Mouse (Mus musculus) megakaryocyte, embryonic 14.5 days (primary cell): ENCODE measurements around the gene Prrt4. TPM values are rescaled to one million over a fixed set of nuclear protein-coding genes. Genes with fewer than 3 reads are reported as not detected.

Experiments used
- H3K27me3 ChIP-seq: replicated peaks from 2 replicates; pipeline ENCODE3; 2012; ENCODE audit warnings: inconsistent platforms
- H3K36me3 ChIP-seq: replicated peaks from 2 replicates; pipeline ENCODE3; 2012; ENCODE audit warnings: low read length, inconsistent platforms, mixed read lengths
- H3K4me1 ChIP-seq: 2 replicates; pipeline ENCODE4 v1.6.1; 2012; ENCODE audit warnings: inconsistent platforms
- H3K4me3 ChIP-seq: replicated peaks from 2 replicates; pipeline ENCODE3; 2012; ENCODE audit warnings: moderate library complexity, mild to moderate bottlenecking, inconsistent platforms
- H3K9me3 ChIP-seq: 2 replicates; pipeline ENCODE4 v1.6.1; 2012; ENCODE audit warnings: inconsistent platforms
- FLI1 ChIP-seq: IDR thresholded peaks from 2 replicates; pipeline ENCODE4 v1.6.1; 2012; ENCODE audit warnings: low read length, inconsistent platforms, mixed read lengths
- GATA1 ChIP-seq: IDR thresholded peaks from 3 replicates; pipeline ENCODE4 v1.6.1; 2012; ENCODE audit warnings: mixed read lengths, low read length, inconsistent platforms, borderline replicate concordance
- polyA plus RNA-seq: library from polyadenylated mRNA; stranded (reverse); fragments of >175 nt; gene quantifications from 2 replicates; pipeline ENCODE4 v1.2.3, GENCODE M21; 2012; ENCODE audit warnings: low replicate concordance; ENCODE audit not compliant: insufficient read depth

Prrt4 gene
- polyA plus RNA-seq, 1 experiment, result 36.9 TPM

DNA sequence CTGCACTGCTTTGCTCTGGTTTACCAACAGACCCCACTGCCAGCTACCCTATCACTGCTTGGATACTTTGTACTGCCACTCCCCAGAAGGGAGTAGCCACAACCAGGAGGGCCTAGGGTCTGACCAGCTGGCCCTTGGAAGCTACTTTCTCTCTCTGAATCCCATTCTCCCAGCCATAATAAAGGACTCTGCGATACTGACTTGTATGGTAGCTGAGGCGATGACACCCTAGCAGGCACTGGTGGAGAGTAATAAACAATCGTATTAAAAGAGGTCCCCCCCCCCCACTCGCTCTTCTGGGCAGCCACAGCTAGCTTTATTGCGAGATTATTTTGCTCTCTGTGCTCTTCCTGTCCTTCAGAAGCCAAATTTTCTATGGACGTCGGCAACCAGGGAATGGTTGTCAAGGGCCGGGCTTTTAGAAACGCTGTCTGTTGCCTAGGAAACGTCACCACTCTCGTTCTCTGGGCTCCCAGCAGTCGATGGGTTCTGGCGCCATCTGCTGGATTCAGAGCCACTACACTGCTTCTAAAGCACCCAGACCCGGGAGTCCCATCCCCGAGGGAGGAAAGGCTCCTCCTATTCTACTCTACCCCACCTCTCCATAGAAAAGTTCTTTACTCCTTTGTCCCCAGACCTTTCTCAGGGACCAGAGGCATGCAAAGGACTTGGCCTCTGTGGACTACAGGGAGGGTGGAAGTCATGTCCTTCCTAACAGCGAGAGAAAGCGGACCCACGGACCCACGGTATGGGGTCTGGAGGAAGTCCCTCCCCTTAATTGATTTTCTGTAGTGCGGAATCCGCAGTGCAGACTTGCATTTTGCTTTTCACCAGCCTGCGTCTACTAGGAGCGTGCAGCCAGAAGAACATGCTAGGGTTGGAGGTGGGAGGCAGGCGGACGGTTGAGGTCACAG lies 19.2 kb upstream of the Prrt4 start:
- Histone ChIP-seq H3K9me3 (no peaks in the 10 kb centered on the region), H3K4me3 (peak overlapping the region; percentile 62), H3K27me3 (peaks cover 64% of the 10 kb centered on the region), H3K36me3 (peaks cover 40% of the 10 kb centered on the region), H3K4me1 (peaks cover 55% of the 10 kb centered on the region)
- TF ChIP-seq GATA1 (no peak), FLI1 (no peak)

DNA sequence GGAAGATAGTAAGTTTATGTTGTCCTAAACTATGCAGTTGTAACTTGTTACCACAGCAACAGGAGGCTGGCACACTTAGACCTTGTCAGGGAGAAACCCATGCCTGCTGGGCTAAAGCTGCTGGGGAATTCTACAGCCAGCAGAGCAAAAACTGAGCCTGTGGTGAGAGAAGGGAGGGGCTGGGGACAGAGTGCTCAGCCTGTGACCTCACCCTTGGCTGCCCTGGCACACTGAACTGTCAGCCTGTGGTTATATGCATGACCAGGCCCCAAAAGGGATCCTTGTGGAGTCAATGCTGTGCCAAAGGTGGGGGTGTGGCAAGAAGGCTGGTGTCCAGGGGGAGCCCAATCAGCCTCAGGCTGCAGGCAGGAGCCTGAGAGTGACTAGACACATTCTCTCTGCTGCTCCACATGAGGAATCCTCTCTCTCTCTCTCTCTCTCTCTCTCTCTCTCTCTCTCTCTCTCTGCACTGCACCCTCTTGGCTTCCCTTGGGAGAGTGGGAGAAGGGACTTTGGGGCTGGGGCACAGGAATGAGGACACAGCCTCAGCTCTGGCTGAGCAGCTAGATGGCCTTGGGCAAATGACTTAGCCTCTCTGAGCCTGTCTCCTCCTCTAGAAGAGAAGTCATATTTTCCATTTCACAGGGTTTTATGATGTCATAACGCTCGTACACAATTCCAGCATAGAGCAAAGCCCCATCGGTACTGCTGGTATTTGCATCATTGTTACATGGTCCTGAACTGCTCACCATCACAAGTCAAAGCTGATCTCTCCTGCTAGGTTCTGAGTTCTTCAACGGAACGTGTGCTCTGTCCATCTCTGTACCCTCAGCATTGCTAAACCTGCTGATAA lies 16.7 kb upstream of the Prrt4 start:
- H3K4me3 ChIP-seq, result peak overlapping the region; percentile 42
- H3K4me1 ChIP-seq, result peaks cover 75% of the 10 kb centered on the region
- H3K36me3 ChIP-seq, result peaks cover 15% of the 10 kb centered on the region
- no peaks in the 10 kb centered on the region for H3K9me3 ChIP-seq
- peaks cover 89% of the 10 kb centered on the region for H3K27me3 ChIP-seq
- no peak for TF ChIP-seq GATA1
- TF ChIP-seq FLI1, result no peak

- Histone ChIP-seq H3K27me3 (peaks cover 90% of the 10 kb centered on the region), H3K36me3 (peaks cover 6% of the 10 kb centered on the region), H3K9me3 (no peaks in the 10 kb centered on the region), H3K4me3 (no peak overlapping the region), H3K4me1 (peaks cover 81% of the 10 kb centered on the region)
- no peak for TF ChIP-seq GATA1
- TF ChIP-seq FLI1, result no peak
Measured at GRCm38 (mm10) chr6:29195146-29195545, 15.8 kb upstream of the Prrt4 start.

DNA sequence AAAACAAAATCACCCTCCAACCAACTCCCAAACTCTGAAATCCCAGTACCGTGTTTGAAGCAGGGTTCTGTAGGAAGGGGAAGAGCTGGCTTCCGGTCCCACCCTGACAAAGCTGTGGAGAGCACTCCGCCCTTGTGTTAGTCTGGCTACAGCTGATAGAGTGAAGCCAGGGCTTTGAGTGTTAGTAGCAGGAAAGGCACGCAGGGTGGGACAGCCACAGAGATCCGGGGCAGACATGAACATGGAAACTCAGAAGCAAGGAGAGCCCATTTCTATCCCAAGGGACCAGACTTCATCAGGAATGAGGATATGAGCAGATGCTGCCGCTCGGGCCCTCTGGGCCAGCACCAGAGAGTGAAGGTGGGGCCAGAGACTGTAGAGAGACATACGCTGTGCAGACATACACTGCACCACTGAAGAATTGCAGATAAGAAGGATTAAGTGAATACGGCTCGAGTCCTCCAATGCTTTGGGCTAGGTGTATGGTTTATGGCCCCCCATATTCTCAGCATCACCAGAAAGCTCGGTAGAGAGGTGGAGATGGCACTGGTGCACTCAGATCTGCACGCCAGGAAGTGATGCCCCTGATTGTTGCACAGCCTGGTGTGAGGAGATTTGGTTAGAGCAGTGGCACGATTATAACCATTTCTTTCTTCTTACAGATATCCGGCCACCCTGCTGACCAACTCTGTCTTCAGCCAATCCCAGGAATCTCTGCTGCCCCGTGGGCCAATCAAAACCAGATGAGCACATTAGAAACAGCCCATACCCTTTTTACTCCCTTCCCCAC lies 14.8 kb upstream of the Prrt4 start:
- Histone ChIP-seq H3K27me3 (peaks cover 87% of the 10 kb centered on the region), H3K9me3 (no peaks in the 10 kb centered on the region), H3K4me3 (peak overlapping the region; percentile 64), H3K36me3 (no peaks in the 10 kb centered on the region), H3K4me1 (peaks cover 85% of the 10 kb centered on the region)
- no peak for TF ChIP-seq GATA1
- no peak for TF ChIP-seq FLI1

DNA sequence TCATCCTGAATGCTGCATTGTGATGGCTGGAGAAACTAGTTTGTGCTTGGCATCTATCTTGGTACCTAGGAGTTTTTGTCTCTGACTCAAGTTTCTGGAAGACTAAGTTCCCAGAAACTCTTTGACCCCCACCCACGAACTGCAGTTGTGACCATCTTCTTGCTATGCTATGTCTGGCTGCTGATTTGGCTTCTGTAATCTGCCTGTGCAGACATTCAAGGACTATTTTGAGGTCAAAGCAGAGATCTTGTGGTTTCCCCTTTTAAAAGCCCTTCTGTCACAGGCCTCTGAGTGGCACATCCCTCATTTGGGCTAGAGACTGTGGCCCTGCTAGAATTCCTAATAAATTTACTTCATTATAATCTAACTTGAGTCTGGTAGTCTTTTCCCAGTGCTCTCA lies 8.6 kb upstream of the Prrt4 start:
- H3K27me3 ChIP-seq, result peaks cover 40% of the 10 kb centered on the region
- no peak overlapping the region for H3K4me3 ChIP-seq
- peaks cover 50% of the 10 kb centered on the region for H3K4me1 ChIP-seq
- no peak for TF ChIP-seq GATA1
- TF ChIP-seq FLI1, result no peak
- no peaks in the 10 kb centered on the region for H3K9me3 ChIP-seq
- H3K36me3 ChIP-seq, result no peaks in the 10 kb centered on the region

DNA sequence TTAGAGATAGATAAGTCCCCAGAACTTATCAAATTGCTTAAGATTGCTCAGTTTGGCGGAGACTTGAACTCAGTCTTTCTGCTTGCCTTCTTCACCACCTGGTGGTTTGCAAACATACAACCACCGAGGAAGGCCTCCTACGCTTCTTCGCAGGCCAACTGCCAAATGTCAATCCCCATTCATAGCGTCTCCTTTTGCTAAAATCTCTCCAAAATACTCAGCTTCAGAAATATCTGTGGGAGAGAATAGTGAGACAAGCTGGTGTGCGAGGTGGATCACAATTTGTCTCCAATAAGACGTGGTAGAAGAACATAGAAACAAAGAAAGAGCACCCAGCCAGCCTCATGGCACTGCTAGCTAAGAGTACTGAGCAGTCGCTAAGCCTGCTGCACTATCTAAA lies 459 bp upstream of the Prrt4 start:
- TF ChIP-seq GATA1, result no peak
- TF ChIP-seq FLI1, result no peak
- Histone ChIP-seq H3K9me3 (peaks cover 4% of the 10 kb centered on the region), H3K4me1 (peaks cover 29% of the 10 kb centered on the region), H3K27me3 (peaks cover 80% of the 10 kb centered on the region), H3K36me3 (no peaks in the 10 kb centered on the region), H3K4me3 (no peak overlapping the region)

- Histone ChIP-seq H3K27me3 (peaks cover 95% of the 10 kb centered on the region), H3K4me3 (peak overlapping the region; percentile 91)
- no peak for TF ChIP-seq GATA1
- no peak for TF ChIP-seq FLI1
Measured at GRCm38 (mm10) chr6:29177901-29178879, 1.2 kb downstream of the Prrt4 start.

GRCm38 (mm10) chr6:29175113-29175512 lies 4.3 kb downstream of the Prrt4 start:
- Histone ChIP-seq H3K9me3 (no peaks in the 10 kb centered on the region), H3K4me3 (no peak overlapping the region), H3K27me3 (peaks cover 100% of the 10 kb centered on the region), H3K36me3 (no peaks in the 10 kb centered on the region), H3K4me1 (peaks cover 40% of the 10 kb centered on the region)
- no peak for TF ChIP-seq FLI1
- TF ChIP-seq GATA1, result no peak

More at GRCm38 (mm10) chr6:29177901-29178879, 1.2 kb downstream of the Prrt4 start:
- Histone ChIP-seq H3K4me1 (peaks cover 34% of the 10 kb centered on the region), H3K9me3 (peaks cover 4% of the 10 kb centered on the region), H3K36me3 (no peaks in the 10 kb centered on the region)
